Mouse (Mus musculus): Measurements from ENCODE around the gene Pacrg. TPM values are rescaled to one million over a fixed set of nuclear protein-coding genes. Genes with fewer than 3 reads are reported as not detected.
A peak's percentile ranks its signal among the peaks of the same experiment; 100 is the strongest.

Pacrg gene
- total RNA-seq, 2 experiments from 2014 or later, result 2.0 to 3.0 TPM

DNA sequence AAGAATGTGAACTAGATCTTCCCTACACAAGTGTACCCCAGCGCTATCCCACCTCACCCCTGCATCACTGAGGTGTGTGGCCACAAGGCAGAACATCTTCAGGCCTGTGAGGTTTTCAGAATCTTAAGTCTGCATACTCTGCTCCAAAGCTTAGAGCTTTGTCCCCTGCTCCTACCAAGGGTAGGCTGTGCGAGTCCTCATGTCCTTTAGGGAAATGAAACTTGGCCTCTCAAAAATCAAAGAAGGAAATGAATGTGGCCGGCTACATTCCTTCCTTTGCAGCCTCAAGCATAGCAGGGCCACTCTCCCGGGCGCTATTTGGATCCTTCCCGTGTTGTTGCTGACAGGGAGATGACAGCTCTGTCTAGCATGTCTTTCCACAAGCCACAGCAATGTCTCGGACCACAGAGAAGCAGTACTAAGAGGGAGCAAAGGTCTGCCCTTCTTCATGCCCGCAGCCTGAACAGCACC lies 469.4 kb downstream of the Pacrg start:
- no peak for DNase-seq

DNA sequence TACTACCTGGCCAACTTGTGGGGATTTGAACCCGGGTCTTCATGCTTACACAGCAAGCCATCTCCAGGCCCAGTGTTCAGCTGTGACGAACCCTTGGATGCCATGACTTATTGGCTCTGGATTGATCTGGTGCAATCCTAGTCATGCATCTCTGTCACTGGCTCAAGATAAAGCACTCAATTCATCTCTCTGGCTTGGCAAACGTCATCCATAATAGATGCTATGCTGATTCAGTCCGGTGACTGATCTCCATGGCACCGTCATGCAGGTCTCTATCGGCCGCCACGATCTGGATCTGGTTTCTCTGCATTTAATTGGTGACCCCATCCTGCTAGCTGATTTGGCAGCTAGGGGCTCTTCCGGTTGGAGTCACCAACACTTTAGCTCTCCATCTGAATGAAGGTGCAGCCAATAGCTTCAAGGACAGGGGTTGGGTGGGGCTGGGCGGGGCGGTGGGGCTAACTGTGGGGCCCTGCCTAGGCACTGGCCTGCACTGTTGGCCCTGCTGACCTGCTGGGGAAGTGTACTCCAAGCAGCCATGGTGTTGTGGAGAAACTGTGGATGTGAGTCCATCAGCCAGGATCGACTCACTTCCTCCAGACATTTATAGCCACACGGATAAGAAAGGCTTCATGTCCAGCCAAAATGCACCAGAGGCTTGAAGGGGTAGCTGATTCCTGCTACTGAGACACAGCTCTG lies 470.0 kb downstream of the Pacrg start:
- no peak for DNase-seq

DNA sequence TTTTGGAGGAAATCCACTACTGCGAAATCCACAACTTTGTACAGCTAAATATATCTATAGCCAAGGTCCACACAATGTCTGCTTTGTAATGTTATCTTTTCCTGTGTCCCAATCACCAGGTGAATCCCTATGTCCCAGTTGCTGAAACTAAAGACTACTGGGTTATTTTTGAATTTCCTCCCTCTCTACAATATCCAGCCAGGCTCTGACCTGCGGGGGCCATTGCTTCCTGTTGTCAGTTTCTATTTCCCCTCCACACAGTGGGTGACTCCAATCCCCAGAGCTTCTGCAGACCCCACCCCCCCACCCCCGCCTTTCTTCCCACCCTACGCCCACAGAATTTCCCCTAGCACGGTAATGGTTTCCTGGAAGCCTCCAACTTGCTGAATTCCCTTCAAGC lies 473.1 kb downstream of the Pacrg start:
- DNase-seq, result no peak

DNA sequence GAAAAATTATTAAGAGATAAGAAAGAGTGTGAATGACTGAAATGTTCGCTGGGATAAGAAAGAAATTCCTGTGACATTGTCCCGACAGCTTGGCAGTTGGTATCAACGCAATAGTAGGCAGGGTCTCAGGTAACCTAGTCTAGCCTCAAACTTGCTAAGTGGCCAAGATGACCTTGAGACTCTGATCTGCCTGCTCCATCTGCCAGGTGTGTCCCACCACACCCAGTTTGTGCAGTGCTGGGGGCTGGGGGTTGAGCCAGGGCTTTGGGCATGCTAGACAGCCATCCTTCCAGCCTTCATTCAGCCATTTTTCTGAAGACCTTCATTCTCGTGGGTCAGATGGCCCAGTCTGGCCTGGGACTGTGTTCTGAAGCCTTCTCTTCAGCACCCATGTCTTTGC lies 473.5 kb downstream of the Pacrg start:
- no peak for DNase-seq

DNA sequence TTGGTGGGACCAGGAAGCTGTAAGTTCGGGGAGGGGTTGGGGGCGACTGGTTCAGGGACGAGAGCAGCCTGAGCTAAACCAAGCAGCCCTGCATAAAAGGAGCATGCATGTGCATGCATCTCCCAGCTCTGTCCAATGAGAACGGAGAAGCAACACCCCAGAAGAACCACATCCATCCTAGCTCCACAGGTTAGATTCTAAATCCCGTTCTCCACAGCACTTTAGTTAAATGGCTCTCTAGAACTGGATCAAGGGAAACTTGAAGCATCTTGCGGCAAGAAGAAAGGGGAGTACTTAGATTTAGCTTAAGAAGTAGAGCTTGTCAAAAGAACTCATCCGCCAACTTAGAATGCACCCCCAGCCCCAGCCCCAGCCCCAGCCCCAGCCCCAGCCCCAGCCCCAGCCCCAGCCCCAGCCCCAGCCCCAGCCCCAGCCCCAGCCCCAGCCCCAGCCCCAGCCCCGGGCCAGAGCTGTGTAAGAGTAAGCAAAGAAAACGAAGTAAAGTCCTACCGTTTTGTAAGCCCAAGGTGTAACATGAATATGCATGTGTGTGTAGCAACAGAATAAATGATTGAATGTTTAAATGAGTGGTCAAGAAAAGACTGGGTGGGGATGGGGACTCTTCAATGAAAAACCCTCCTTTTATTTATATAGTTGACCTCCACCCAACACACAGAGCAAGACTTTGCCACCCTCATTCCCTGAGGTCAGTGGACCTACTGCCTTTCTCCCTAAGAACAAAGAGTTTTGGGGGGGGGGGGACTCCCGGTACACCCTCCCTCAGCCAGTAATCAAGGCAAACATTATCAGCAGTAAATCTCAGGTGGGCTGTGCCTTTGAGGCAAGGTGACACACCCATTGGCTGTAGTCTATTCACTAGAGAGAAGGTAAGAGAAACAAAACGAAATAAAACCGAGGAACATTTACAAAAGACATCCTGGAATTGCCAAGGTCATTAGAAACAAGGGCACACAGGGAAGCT lies 474.3 kb downstream of the Pacrg start:
- no peak for DNase-seq

DNA sequence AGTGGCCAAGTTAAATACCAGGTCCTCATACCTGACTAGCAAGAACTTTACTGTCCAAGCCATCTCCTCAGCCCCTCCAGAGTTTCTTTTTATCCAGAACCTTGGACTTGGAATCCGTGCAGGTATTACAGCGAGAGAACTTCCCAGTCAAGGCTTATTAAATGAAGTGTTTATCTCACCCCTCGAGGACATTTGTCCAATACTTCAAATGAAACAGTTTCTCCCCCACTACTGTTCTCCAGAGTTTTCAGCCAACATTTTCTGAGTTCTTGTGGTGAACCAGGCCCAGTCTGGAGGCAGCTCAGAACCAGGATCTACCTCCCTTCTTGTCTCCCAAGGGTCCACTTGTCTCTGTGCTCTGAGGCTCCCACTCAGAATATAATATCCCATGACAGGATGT lies 477.0 kb downstream of the Pacrg start:
- no peak for DNase-seq

DNA sequence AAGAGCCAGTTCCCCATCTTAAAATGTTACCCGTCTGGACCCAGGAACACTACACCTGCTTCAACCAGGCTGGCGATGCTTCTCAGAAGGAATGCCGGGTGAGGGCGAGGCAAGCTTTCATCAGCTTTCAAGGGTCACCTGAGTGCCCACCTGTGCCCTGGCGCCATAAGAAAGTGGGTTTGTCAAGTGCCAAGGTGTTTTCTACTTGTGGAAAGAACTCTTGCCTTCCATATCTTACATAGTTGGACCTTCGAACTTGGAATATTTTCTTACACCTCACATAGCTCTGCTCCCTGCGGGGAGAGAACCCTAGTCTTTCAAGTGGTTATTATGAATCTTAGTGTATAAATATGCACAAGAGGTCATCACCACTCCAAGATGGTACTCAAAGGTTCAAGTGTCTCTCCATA lies 478.2 kb downstream of the Pacrg start:
- DNase-seq, result no peak

DNA sequence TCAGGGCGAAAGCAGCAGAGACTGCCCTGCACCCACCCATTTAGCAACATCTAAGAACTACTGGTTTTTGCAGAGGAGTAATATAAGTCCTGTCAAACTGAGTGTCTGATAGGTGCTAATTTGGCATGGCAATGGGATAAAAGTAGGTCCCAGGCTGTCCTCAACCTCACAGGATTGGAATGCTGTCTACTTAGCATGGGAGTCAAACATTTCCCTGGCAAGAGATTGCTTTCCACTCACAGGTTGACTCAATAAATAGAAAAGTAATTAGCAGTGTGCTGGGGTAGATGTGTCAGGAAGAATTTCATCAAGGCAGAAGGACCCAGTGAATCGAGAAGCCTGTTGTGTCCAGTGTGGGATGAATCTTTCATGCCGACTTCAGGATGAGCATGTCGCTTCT lies 479.4 kb downstream of the Pacrg start:
- no peak for DNase-seq

DNA sequence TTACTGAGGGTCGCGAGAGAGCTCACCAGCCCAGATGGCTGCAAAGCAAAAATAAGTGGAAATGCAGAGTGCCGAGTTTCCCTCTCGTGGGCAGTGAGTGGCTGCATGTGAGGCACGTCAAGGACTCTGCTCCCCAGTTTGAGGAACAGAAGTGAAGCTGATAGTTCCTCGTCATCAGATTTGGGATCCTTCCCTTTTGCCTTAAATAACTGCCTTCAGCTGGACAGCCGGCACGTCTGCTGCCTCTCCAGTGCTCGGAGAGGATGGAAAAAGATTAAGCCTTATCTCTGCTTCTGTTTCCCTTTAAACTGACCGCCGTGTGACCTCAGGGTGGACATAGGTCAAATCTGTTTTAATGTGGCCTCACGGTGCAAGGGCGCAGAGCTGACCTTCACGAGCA lies 480.6 kb downstream of the Pacrg start:
- peak; percentile 47 for DNase-seq

DNA sequence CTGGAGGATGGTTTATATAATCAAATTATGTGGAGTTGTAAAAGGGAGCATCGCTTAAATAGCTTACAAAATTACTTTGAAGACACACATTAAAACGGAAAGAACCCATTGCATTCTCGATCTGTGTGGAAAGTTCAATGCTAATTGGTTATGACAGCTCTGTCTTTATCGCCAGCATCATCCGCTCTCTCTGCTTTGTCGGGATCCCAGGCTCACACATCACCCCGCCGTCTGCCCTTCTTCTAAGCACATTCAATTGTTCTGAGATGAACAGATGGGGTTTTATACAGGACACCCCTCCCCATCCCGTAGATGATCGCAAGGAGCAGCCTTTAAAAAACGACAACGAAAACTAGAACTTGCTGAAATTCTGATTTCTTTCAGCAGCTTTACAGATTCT lies 482.8 kb downstream of the Pacrg start:
- DNase-seq, result no peak

DNA sequence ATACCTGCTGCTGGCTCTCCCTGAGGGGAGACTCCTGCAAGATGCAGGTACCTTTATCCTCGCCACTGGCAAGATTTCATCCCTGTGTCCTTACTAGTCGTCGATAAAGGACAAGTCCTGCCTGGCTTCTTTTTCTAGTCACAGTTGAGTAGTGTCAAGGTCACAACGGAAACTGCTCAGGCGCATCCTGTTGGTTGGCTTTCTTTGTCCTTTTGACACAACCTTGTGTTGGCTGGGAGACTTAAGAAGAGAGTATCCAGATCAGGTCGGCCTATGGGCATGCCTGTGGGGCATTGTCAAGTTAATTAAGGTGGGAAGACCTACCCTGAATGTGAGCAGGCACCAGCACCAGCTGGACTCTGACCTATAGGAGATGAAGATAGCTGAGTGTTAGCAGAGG lies 483.8 kb downstream of the Pacrg start:
- no peak for DNase-seq

DNA sequence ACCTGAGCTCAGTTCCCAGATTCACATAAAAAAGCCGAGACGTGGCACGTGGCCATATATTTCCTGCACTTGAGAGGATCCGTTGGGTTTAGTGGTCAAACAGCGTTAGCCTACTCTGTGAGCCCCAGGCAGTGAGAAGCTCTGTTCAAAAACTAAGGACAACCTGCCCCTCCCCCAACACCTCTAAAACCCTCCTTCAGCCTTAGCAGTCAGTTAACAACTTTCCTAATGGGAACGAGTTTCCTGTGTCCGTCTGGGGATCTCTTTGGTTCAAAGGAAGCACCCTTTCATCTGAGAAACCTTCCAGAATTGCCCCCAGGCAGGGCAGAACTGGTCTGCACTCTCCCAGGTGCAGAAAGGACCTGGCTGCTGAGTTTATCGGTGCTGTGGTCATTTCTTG lies 484.4 kb downstream of the Pacrg start:
- DNase-seq, result no peak

Other genes with a start within 250 kb of the Pacrg start
- gene Prkn, start 73 bp upstream of the Pacrg start, total RNA-seq (2021), result 10 to 100 TPM in 1 of 2 experiments, 1 to 10 TPM in 1; 8.7 to 10.8 TPM